Mouse (Mus musculus) kidney, embryonic 15.5 days (tissue): Measurements from ENCODE around the gene Ankrd31. TPM values are rescaled to one million over a fixed set of nuclear protein-coding genes. Genes with fewer than 3 reads are reported as not detected.

Experiments used
- ATAC-seq: fragments of 200-750 bp; cut with Nextera tagmentation; replicated peaks from 2 replicates; pipeline ENCODE4 v1.8.0; 2017; ENCODE audit warnings: moderate TSS enrichment; ENCODE audit not compliant: low FRiP score
- H3K27ac ChIP-seq: fragments of 300-500 bp; sonication (generic); 2 replicates; pipeline ENCODE4 v1.5.1; 2015; ENCODE audit warnings: mild to moderate bottlenecking, inconsistent platforms
- H3K27me3 ChIP-seq: fragments of 300-500 bp; sonication (generic); 2 replicates; pipeline ENCODE4 v1.6.1; 2015; ENCODE audit warnings: inconsistent platforms
- H3K36me3 ChIP-seq: fragments of 300-500 bp; sonication (generic); 2 replicates; pipeline ENCODE4 v1.6.1; 2015; ENCODE audit warnings: inconsistent platforms
- H3K4me1 ChIP-seq: fragments of 300-500 bp; sonication (generic); 2 replicates; pipeline ENCODE4 v1.6.1; 2015; ENCODE audit warnings: inconsistent platforms
- H3K4me2 ChIP-seq: fragments of 300-500 bp; sonication (generic); 2 replicates; pipeline ENCODE4 v1.6.1; 2015; ENCODE audit warnings: moderate library complexity, mild to moderate bottlenecking, inconsistent platforms
- H3K4me3 ChIP-seq: fragments of 300-500 bp; sonication (generic); replicated peaks from 2 replicates; pipeline ENCODE4 v1.5.1; 2015; ENCODE audit warnings: mild to moderate bottlenecking, inconsistent platforms
- H3K9ac ChIP-seq: fragments of 300-500 bp; sonication (generic); 2 replicates; pipeline ENCODE4 v1.6.1; 2015; ENCODE audit warnings: mild to moderate bottlenecking, inconsistent platforms
- H3K9me3 ChIP-seq: fragments of 300-500 bp; sonication (generic); replicated peaks from 2 replicates; pipeline ENCODE4 v1.6.1; 2016; ENCODE audit warnings: inconsistent platforms
- WGBS: fragments of 180-500 bp; shearing (Covaris S2); methylation state at CpG from one replicate; pipeline ENCODE4 v1.1.7; 2015; ENCODE audit warnings: mixed read lengths; 5-methylcytosine and 5-hydroxymethylcytosine counted together
- polyA plus RNA-seq: library from polyadenylated mRNA; unstranded; fragments of >200 nt; fragmentation: Nextera tagmentation; extraction: Ambion mirVana; gene quantifications from 2 replicates; pipeline ENCODE4 v1.2.1, GENCODE M21; 2015

Gene Ankrd31
- polyA plus RNA-seq, 1 experiment from 2014 or later: not detected

DNA sequence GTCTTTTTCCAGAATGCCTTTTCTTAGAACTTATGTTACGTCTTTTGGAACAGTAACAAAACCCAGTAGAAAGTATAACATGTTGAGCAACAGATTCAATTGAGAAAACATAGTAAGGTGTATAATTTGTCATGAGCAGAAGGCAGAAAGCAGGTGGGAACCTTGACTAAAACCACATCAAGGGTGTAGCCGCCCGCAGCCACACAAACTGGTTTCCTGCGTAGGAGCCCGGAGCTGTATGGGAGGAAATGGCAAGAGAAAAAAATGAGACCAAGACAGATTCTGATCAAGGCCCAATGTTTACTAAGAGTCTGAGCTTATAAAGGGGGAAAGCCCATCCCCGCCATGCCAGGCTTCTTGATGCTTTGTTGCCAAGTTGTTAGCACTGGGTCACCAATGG, 208.4 kb downstream of the Ankrd31 start:
- Histone ChIP-seq H3K4me2 (no peak overlapping the region), H3K4me3 (no peak overlapping the region), H3K4me1 (no peaks in the 10 kb centered on the region), H3K9me3 (no peaks in the 10 kb centered on the region), H3K9ac (no peak overlapping the region), H3K36me3 (no peaks in the 10 kb centered on the region), H3K27ac (no peak overlapping the region), H3K27me3 (no peaks in the 10 kb centered on the region)
- ATAC-seq: no peak
- WGBS: 69% methylated on average over 6 of the region's 6 CpGs

Other genes with a start within 250 kb of the Ankrd31 start
- gene Polk, start 205.7 kb upstream of the Ankrd31 start, polyA plus RNA-seq: 9.2 and 9.7 TPM in 2 replicates
- gene Col4a3bp, start 205.7 kb upstream of the Ankrd31 start, polyA plus RNA-seq: 9.6 and 10.3 TPM in 2 replicates
- 64.0 and 69.2 TPM in 2 replicates for gene Hmgcr, start 77.3 kb upstream of the Ankrd31 start, polyA plus RNA-seq
- 1.5 and 1.6 TPM in 2 replicates for gene Gcnt4, start 176.4 kb downstream of the Ankrd31 start, polyA plus RNA-seq